Mouse (Mus musculus): Measurements from ENCODE around the gene Hoxd9.

The Hoxd9 gene

DNA sequence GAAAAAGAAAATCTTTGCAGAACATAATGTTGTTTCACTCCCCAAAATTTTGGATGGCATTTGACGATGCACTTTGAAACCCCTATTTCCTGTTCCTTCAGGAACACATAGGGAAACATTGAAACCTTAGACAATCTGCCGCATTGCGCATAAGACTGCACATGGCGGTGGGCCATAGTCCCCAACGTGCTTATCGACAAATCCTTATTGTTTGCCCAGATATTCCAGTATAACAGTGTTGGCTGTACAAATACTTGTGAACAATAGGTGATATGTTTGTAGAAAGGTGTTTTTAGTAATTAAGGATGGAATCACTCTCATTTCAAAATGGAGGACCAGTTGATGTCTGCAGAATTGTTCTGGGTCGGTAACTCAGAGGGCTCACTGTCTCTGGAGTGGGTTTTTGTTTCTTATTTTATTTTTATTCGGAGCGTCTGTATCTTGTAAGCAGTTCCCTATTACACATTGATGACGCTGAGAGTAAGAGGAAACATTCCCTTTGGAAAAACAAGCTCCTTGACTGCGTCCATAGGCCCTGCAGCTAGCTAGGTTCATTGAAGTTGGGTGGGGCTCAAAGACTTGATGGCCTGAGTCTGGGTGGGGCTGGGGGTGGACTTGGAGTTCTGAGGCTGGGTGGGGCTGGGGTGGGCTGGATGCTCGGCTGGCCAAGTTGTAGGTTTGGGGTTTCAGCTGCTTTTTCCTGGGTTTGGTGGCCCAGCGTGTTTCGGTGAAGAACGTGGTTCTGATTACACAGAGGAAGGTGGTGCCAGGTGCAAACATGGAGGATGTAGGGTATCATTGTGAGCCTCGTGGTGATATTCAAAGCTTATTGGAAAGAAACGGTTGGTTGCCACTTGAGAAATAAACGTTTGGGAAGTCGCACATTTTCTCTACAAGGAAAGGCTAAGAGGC lies 16.0 kb downstream of the Hoxd9 start:
- DNase-seq (ENCODE audit: low read depth, low spot score) = no peak

DNA sequence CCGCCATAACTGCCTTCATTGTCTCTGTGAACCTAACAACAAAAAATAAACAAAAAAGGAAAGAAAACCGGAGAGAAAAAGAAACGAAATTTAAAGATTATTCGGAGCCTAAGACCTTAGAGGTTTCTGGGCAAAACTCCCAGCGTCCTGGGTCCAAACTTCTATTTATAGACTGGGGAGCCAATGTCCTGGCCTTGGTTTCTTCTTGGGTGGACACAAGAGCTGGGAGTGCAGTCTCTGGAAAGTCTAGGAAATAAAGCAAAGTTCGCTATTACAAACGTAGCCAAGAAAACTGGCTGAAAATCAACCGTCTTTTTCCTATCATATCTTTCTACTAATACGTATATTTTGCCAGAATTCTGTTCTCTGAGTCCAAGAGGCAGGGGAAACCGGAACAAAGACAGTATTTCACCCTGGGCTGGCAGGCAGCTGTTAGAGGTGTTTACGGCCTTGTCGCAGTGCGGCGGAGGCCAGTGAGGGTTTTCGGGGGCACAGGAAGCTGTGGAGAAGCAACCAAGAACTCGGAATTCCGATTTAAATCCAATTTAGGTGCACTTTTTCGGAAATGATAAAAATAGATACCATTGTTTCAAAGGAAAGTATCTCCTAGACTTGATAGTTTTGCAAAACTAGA lies 16.7 kb downstream of the Hoxd9 start:
- DNase-seq (ENCODE audit: low read depth, low spot score) = no peak

- DNase-seq (ENCODE audit: low read depth, low spot score) = no peak
Measured at GRCm38 (mm10) chr2:74714881-74715280, 17.4 kb downstream of the Hoxd9 start.

- DNase-seq (ENCODE audit: low read depth, low spot score) = peak; percentile 81
Measured at GRCm38 (mm10) chr2:74715504-74716241, 18.1 kb downstream of the Hoxd9 start.

DNA sequence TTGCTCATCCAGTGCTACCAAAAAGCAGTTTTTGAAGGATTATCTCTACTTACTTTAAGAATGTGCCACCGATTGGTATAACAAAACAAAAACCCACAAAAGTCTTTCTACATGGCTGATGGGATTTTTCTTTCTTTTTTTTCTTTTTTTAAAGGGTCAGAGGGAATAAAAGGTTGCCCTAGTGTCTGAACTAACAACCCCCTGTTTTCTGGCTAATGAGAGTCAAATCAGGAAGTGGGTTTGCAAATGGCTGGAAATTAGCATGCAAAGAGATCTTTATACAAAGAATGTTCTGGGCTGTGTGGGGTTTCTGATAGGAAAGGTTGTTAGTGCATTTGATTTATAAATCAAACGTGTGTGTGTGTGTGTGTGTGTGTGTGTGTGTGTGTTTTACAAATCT lies 22.9 kb downstream of the Hoxd9 start:
- DNase-seq (ENCODE audit: low read depth, low spot score) = no peak

- no peak for DNase-seq (ENCODE audit: low read depth, low spot score)
Measured at GRCm38 (mm10) chr2:74720955-74721491, 23.5 kb downstream of the Hoxd9 start.

GRCm38 (mm10) chr2:74721882-74722281 lies 24.4 kb downstream of the Hoxd9 start:
- DNase-seq (ENCODE audit: low read depth, low spot score) = no peak

DNA sequence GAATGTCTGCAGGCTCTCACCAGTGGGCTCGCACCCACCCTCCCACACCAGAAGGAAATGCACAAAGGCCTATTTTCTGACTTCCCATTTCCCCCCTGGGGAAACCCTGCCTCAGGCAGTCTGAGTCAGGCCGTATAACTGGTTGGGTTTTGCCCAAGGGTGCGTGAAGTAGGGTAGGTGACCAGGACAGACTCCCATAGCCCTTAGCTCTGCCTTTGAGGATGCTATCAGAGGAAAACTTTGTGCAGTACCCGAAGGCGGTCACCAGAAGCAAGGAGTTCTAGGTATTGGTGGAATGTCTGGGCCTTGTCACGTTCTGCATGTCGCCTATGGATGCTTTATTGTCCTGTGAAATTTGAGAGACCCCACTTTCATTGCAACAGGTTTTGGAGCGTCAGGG lies 25.4 kb downstream of the Hoxd9 start:
- no peak for DNase-seq (ENCODE audit: low read depth, low spot score)

DNA sequence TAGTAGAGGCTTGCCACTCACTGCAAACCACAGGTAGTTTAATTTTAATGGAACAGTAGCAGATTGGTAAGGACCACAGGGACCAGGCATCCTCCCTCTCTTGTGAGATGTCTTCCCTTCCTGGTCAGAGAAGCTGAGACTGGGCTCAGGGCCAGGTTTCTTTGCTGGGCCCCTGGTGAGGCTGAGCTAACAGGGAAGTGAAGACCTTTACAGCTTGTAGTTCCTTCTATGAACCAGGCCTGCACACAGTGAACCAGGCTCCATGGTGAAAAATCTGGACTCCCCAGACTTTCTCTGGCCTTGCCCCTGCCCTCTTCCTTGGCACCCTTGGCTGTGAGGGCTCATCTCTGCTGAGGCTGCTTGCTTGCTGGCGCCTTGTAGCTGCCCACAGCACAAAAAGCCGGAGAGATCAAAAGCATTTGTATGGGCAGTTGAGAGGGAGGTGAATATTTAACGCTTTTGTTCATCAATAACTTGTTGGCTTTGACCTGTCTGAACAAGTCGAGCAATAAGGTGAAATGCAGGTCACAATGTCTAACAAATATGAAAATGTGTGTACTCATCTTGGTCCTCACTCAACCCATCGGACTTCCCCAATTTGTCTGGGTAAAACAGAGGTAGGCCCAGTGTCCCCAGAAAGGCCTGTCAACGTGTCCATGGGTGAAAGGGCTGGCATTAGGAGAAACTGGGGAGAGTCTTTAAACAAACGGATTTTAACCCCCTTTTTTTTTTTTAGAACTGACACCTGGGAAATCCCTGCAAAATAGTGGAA lies 26.9 kb downstream of the Hoxd9 start:
- no peak for DNase-seq (ENCODE audit: low read depth, low spot score)

DNA sequence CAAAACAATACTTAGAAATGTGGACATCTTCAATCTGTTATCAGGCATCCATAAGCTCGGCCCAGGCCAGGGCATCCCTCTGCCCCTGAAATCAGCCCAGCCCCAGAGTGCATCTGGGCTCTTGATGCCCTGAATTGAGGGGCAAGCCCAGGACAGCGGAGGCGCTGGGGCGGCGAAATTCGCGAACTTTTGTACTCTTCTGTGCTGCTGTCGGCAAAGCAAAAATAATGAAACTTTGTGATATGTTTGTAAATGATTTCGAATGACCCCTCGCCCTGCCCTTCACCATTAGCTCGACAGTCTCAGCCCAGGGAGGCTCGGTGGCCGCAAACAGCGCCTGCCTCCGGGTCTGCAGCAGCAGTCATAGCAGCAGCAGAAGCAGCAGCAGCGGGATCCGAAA lies 27.6 kb downstream of the Hoxd9 start:
- no peak for DNase-seq (ENCODE audit: low read depth, low spot score)

DNA sequence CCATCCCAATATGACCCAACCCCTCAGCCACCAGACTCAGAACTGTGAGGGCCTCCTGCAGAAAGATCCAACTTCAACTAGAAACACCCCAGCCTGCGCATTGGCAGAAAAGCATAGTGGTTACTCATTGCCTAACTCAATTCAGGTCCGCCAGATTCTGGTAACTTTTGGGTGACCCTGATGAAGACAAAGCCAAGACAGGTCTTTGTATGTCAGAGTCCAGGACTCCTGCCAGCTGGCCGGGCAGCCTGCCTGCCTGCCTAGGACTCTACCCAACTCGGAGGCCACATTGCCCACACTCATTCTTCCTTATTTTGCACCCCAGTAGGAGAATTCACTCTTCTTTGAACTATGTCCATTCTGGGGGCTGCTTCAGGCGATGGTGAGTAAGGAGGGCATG lies 29.0 kb downstream of the Hoxd9 start, which contains the start of gene Gm28230:
TSS of gene Gm28230 (plus strand) at position 178 of the 400 bp plus-strand sequence.
- no peak for DNase-seq (ENCODE audit: low read depth, low spot score)

DNA sequence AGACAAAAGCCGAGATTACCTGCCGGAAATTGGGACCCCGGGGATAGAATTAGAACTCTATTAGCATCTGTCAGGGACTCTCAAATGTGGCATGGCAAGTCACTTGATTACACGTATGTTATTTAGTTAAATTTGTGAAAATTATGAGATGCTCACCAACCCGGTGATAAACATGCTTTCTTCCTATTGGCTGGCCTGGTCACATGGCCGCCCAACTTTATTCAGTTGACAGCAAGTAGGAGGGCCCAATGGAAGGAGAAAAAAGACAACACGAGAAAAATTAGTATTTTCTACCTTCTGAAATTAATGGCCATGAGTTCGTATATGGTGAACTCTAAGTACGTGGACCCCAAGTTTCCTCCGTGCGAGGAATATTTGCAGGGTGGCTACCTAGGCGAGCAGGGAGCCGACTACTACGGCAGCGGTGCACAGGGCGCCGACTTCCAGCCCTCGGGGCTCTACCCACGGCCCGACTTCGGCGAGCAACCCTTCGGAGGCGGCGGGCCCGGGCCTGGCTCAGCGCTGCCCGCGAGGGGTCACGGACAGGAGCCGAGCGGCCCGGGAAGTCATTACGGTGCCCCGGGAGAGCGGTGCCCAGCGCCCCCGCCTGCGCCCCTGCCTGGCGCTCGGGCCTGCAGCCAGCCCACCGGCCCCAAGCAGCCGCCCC lies 29.6 kb downstream of the Hoxd9 start:
- DNase-seq (ENCODE audit: low read depth, low spot score) = no peak

GRCm38 (mm10) chr2:74727640-74728302 lies 30.2 kb downstream of the Hoxd9 start:
- no peak for DNase-seq (ENCODE audit: low read depth, low spot score)

- no peak for DNase-seq (ENCODE audit: low read depth, low spot score)
Measured at GRCm38 (mm10) chr2:74728303-74728680, 30.8 kb downstream of the Hoxd9 start.

GRCm38 (mm10) chr2:74730331-74730730 lies 32.8 kb downstream of the Hoxd9 start:
- DNase-seq (ENCODE audit: low read depth, low spot score) = no peak

GRCm38 (mm10) chr2:74731055-74731454 lies 33.5 kb downstream of the Hoxd9 start:
- DNase-seq (ENCODE audit: low read depth, low spot score) = no peak

DNA sequence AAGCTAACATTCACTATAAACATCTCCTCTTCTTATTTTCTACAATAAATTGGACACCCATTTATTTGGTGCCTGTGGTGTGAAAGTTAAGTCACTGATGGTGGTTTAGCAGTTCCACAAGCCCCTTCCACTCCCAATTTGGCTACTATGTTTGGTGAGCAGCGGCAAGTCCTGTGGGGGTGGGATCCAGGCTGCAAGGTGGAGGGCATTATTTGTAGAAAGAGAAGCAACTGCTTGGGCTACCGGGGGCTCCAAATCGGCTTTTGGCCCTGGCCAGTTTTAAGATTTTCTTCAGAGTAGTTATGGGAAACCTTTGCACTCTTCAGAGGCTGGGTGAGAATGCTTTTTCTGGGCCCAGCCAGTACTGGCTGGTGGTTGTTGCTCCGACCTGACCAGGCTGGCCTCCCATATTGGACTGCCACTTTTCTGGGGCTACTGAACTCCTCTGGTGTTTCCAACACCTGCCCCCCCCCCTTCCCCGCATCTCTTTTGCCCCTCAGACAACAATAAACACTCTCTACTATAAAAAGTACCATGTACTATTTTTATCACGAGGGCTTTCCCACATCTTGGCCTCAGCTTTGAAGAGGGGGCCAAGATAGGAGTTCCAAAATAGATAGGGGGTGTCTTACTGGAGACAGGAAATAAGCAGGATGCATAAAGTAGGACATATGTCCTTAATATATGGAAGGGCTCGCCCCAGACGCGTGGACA lies 34.4 kb downstream of the Hoxd9 start:
- no peak for DNase-seq (ENCODE audit: low read depth, low spot score)

- DNase-seq (ENCODE audit: low read depth, low spot score) = no peak
Measured at GRCm38 (mm10) chr2:74732513-74733316, 35.2 kb downstream of the Hoxd9 start.

DNA sequence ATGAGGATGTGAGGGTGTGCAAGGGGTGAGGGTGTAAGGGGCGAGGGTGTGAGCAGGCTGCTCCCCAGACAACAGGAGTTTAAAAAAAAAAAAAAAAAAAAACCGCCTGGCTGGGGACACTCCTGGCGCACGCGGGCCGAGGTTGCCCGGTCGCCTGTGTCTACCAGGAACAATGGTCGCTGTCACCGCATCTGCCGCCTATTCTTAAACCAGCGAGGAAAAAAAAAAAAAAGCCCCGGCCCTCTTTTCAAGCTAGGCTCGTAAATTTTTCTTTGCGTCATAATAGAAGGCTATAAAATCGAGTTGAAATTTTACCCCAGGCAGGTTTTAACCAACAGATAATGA lies 35.8 kb downstream of the Hoxd9 start:
- DNase-seq (ENCODE audit: low read depth, low spot score) = no peak

Data from CD4-positive, CD25-positive, alpha-beta regulatory T cell, adult 2 months (primary cell).